Mouse (Mus musculus) adrenal gland, postnatal 36 days (tissue): ENCODE measurements around the gene Golga2. TPM values are rescaled to one million over a fixed set of nuclear protein-coding genes. Genes with fewer than 3 reads are reported as not detected.
A peak's percentile ranks its signal among the peaks of the same experiment; 100 is the strongest.

Experiments
- DNase-seq, 2 experiments: peaks; one replicate each; pipeline ENCODE4 v3.0.0; 2021; ENCODE audit warnings: mixed read lengths in 1 of 2
- microRNA-seq: library from miRNA; unstranded; fragments of <30 nt; microRNA quantifications from one replicate; pipeline ENCODE4 v1.2.0, GENCODE M21; 2021
- total RNA-seq, 2 experiments: library from RNA; stranded (reverse); gene quantifications; 2 replicates each; pipeline ENCODE4 v1.2.3; 2021

Gene Golga2
- total RNA-seq, 2 experiments from 2014 or later: 73.0 to 74.2 TPM

GRCm38 (mm10) chr2:32343351-32343671 lies 56.1 kb downstream of the Golga2 start:
- DNase-seq: no peak

GRCm38 (mm10) chr2:32344056-32344455 lies 56.9 kb downstream of the Golga2 start:
- DNase-seq: no peak

DNA sequence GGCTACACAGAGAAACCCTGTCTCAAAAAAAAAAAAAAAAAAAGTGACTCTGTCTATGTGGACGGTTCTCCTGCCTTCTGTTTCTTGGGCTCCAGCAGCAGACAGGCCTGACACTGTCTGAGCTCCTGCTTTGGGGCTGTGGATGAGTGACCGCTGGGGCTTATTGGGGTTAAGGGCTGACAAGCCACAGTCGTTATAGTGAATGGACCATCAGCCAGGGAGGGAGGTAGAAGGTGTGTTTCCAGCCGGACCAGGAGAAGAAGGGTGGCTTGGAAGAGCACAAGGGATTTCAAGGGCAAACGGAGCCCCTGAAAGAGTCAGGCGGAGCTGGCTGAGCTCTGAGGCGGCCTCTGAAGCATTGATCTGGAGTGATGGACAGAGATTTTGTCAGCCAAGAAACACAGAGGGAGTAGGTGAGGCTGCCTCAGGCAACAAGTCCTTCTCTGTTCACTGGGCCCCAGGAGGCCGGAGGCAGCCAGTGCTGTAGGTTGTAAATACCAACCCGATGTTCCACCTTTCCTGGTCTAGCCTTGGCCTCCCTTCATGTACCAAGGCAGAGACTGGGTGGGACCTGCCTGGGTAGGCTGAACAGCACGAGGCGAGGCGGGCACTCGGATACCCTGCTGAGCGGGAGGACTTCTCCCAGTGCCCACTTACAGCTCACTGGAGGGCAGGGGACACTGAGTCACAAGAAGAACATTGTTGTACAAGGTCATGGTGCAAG lies 57.6 kb downstream of the Golga2 start:
- no peak for DNase-seq

DNA sequence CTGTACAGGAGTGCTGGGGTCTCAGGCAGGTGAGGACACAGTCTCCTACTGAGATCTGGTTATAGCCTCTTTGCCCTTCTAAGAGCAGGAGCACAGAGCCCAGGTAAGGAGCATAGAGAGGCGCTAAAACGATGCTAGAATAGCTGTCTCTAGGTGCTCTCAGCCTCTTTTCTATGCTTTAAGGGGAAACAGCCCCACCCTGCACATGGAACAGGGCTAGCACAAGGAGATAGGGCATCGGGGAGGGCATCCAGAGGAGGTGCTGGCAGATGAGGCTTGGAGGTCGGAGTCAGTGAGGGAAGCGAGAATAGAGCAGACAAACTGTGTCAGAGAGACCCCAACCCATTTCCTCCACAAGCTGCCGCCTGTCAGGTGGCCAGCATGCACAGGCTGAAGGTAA lies 59.8 kb downstream of the Golga2 start:
- DNase-seq: no peak

GRCm38 (mm10) chr2:32348311-32348710 lies 61.1 kb downstream of the Golga2 start:
- no peak for DNase-seq

GRCm38 (mm10) chr2:32349625-32350255 lies 62.6 kb downstream of the Golga2 start:
- DNase-seq: no peak

- no peak for DNase-seq
These were observed 63.4 kb downstream of the Golga2 start for GRCm38 (mm10) chr2:32350471-32351051.

GRCm38 (mm10) chr2:32351471-32351961 lies 64.3 kb downstream of the Golga2 start:
- DNase-seq: no peak

DNA sequence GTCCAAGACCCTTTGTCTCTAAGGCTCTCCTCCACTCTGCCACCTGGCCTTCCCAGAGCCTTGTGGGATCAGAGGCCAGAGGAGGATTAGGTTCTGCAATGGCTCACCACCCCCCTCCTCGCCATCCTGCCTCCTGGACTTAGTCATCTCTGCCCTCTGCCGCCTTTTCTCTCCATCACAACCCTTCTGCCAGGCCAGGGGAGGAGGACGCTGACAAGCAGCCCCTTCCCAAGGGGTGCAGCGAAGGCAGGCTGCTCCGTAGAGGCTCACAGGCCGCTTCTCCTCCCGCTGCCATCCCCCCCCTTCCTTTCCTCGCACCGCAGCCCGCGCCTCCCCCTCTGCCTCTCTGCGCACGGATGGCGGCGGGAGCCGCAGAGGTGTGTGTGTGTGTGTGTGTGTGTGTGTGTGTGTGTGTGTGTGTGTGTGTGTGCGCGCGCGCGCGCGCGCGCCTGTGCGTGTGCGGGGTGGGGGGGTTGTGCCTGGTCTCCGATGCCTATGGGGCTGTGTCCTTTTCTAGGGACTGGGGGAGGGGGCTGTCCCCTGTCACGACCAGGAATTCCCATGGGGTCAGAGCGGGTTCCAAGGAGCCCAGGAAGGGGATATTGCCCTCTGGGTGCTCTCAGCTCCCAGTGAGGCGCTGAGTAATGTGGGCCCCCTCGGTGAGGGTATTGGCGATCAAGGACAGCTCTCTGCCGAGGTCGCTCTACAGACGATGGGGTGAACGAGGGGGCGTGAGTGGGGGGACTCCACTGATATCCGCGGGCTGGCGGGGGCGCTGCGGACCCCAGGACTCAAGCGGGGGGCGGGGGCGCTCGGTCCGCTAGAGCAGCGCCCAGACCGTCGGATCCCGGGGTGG lies 65.2 kb downstream of the Golga2 start, which contains the start of gene Ciz1:
Gene Ciz1 (plus strand): TSS at position 177 of the 856 bp plus-strand sequence.
- DNase-seq: peak; percentile 34 to 45

DNA sequence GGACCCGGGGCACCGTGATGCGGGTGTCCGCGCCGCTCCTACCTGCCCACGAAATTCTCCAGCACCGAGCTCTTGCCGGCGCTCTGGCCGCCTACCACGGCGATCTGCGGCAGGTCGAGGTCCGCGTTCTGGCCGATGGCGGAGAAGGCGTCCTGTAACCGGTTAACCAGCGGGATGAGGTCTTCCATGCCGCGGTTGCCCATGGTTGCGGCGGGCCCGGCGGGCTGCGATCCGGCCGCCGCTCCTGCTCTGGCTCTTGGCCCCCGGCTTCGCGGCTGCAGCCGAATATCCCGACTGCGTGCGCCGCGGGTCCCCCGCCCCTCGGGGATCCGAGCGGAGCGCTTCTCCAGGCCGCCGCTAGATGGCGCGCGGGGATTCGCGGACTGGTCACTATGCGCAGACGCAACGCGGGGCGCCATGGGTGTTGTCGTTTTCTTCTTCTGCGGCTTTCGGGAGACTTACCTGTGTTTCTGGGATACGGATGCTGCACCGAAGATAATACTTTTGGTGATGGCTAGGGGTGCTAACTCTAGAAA lies 65.9 kb downstream of the Golga2 start, which contains the start of gene Dnm1:
Gene Dnm1 (minus strand): TSS at position 332 of the 536 bp plus-strand sequence.
- peak; percentile 91 to 93 for DNase-seq

GRCm38 (mm10) chr2:32353836-32354235 lies 66.7 kb downstream of the Golga2 start:
- DNase-seq: no peak

DNA sequence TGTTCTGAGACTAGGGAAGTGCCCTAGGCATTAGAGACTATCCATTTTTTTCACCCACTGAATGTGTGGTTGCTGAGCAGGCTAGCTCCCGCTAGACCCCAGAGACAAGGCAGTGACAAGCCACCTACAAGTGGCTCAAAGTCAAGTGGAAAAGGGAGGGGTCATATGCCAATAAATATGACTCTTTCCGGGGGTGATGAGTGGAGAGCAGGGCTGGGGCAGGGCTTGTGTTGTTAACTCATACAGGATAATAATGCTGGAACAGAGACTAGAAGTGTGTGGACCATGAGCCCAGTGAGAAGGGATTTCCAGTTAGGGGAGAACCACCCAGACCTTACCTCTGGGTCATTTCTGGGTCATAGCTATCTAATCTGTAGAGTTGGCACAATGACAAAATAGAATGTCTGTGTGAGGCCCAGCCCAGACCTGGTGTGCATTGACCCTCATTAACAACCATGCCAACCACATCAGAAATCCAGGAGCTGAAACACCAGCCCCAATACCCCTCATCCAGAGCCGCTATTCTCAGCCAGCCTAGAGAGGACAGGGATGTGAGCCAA lies 67.2 kb downstream of the Golga2 start:
- DNase-seq: no peak

DNA sequence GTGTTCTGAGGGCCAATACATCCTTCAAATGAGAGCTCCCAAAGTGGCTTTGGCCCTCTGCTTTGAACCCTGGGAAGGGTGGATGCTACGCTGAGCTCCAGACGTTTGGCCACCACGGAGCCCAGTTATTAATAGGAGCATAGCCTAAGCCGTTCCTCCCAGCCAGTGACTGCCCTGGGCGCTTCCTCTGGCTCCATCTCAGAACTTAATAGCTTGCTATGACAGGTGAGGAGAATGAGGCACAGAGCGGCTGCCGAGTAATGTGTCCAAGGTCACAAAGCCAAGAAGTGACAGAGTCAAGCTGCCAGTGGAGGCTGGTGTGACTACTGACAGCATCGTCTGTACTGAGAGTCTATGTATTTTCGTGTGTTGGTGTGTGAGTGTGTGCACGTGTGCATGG lies 69.0 kb downstream of the Golga2 start:
- no peak for DNase-seq

Small RNA genes lying within 50 kb of the gene (microRNA-seq; reads per million reads assigned to microRNA genes)
- gene Gm23363 (not detected), gene Mir199b (18.7 reads per million, percentile 32 among the genes with 10 or more reads in this experiment)

Other genes starting within 250 kb of the Golga2 start
- gene Fam78a, start 202.5 kb upstream of the Golga2 start, total RNA-seq: 1 to 10 TPM in 1 of 2 experiments, under 1 TPM in 1; 0.89 to 4.2 TPM
- 1 to 10 TPM; 3.5 to 5.3 TPM for gene Plpp7, start 191.9 kb upstream of the Golga2 start, total RNA-seq
- 100 to 1,000 TPM in 1 of 2 experiments, 10 to 100 TPM in 1; 99.3 to 119 TPM for gene Prrc2b, start 136.3 kb upstream of the Golga2 start, total RNA-seq
- 10 to 100 TPM; 32.2 to 37.5 TPM for gene Pomt1, start 50.8 kb upstream of the Golga2 start, total RNA-seq
- 100 to 1,000 TPM; 118 to 120 TPM for gene Uck1, start 27.2 kb upstream of the Golga2 start, total RNA-seq
- 100 to 1,000 TPM; 289 to 304 TPM for gene Swi5, start 691 bp downstream of the Golga2 start, total RNA-seq
- gene Ciz1, start 64.9 kb downstream of the Golga2 start, total RNA-seq: 10 to 100 TPM; 59.8 to 66.2 TPM
- 10 to 100 TPM; 14.8 to 20.3 TPM for gene Dnm1, start 66.0 kb downstream of the Golga2 start, total RNA-seq
- gene 1110008P14Rik, start 94.6 kb downstream of the Golga2 start, total RNA-seq: 100 to 1,000 TPM; 175 to 184 TPM
- gene Lcn2, start 100.9 kb downstream of the Golga2 start, total RNA-seq: 1 to 10 TPM; 1.1 to 3.9 TPM
- gene Ptges2, start 108.5 kb downstream of the Golga2 start, total RNA-seq: 10 to 100 TPM; 58.2 to 58.7 TPM
- 1 to 10 TPM; 4.3 to 5.2 TPM for gene Naif1, start 163.1 kb downstream of the Golga2 start, total RNA-seq
- 10 to 100 TPM; 78.8 to 99.7 TPM for gene Slc25a25, start 164.1 kb downstream of the Golga2 start, total RNA-seq
- 10 to 100 TPM; 21.5 to 34.8 TPM for gene Fam102a, start 247.9 kb downstream of the Golga2 start, total RNA-seq